Mouse (Mus musculus) central nervous system, embryonic 18 days (tissue): ENCODE results near the gene Edc4. TPM values are rescaled to one million over a fixed set of nuclear protein-coding genes. Genes with fewer than 3 reads are reported as not detected.

Experiments used
- polyA plus RNA-seq: library from polyadenylated mRNA; depleted of rRNA; stranded (reverse); fragments of >200 nt; gene quantifications from 2 replicates; pipeline ENCODE4 v1.2.3, GENCODE M21; 2012; rRNA removed

Gene Edc4
- polyA plus RNA-seq: 62.0 and 67.9 TPM in 2 replicates

DNA sequence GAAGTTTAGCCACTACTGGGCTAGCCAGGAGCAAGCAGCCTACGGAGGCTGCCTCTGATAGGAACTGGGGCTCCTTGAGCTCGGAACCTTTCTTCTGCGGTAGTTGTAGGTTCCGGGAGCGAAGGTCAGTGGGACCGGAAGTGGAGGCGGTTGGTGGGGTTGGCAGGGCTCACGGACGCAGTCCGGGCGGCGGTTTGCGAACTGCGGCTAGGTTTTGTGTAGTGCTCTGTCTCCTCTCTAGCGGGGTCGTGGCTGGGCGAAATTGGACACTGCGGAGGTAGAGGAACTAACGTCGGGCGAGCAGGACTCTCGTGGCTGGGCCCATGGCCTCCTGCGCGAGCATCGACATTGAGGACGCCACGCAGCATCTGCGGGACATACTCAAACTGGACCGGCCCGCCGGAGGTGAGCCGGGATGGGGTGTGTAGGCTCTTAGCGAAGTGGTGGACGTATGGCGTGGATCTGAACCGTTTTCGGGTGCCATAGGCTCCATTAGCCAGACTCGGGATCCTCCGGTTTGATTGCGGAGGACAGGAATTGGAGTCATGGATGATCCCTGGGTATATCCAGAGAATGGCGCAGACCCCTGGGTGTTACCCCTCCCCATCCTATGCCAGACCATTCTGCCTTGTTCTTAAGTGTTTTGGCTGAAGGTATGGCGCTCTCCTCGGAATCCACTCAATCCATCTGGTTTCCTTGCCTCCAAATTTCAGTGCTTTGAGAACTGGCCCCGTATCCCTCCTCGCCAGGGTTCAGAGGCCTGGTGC is at the start of gene Edc4:
Gene Edc4, plus strand, starts transcription at position 128 of the 767 bp plus-strand sequence.

DNA sequence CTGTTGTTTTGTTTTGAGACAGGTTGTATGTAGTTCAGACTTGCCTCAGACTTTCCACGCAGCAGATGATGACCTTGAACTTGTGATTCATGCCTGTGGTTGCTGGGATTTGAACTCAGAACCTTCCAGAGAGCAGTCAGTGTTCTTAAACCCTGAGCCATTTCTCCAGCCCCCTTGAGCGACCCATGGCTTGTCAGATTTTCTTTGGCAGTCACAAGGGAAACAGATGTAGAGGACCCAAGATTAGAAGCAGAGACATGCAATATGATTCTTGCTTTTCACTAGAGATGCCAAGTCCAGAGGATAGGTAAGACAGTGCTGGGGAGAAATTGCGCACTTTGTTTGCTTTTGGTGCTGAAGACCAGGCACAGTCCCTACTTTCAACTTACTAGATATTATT is 27.5 kb upstream of the Edc4 start, which contains the start of gene Cenpt:
Gene Cenpt, minus strand, starts transcription at position 101 of the 400 bp plus-strand sequence.

DNA sequence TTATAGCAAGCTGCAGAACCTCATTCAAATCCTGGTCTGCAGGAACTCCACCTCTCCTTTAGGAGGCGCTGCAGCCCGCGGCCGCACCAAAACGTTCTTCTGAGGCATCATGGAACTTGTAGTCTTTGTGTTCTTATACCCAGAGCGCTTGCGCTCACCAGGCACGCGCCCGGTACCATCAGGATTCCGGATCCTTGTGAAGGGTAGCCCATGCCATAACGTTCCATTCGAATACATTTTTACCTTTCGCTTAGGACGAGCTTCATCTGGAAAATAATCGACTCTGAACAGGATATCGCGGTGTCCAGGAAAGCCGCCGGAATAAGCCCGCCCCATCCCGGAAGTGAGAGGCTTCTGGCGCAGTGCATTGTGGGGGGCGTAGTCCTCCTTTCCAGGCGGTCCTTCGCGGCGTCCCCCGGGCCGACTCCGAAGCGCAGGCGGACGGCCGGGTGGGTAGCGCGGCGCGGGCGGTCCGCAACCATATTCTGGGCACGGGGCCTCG is 25.9 kb upstream of the Edc4 start, which contains the start of gene Thap11:
Gene Thap11, plus strand, starts transcription at position 418 of the 502 bp plus-strand sequence.

DNA sequence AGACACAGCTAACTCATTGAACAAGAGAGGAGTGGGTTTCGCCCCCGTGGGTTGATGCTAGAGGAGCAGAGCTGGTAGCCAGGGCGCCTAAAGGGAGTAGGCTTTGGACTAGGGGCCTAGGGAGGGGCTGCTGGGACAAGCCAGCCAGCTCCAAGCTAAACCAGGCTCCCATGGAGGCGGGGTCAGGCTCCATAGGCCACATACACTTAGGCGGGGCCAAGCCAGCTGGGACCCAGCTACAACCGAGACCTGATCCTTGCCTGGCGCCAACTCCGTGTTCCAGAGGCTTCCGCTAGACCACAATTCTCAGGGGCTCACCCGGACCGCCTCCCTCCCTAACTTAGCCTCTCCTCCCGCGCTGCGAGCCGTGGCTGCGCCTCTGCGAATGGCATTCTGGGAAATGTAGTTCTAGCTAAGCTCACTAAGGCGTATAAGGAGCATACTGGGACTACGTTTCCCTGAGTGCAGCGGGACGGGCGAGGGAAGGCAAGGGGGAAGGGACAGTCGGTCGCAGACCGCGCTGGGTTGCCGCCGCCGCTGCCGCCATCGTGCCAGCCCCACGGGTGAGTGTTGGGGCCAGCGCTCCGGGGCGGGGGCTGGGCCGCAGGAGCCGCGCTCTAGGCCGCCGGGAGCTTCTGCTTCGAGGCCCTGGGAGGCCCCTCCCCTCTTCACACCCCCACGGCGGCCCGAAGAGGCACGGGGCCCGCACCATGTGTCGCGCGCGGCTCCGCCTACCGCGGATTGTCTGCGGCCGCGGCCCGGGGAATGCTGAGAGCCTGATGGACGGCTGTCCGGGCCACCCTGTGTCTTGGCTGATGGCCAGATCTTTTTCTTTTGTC is 20.3 kb upstream of the Edc4 start, which contains the start of gene Nutf2:
Gene Nutf2, plus strand, starts transcription at position 438 of the 839 bp plus-strand sequence.

DNA sequence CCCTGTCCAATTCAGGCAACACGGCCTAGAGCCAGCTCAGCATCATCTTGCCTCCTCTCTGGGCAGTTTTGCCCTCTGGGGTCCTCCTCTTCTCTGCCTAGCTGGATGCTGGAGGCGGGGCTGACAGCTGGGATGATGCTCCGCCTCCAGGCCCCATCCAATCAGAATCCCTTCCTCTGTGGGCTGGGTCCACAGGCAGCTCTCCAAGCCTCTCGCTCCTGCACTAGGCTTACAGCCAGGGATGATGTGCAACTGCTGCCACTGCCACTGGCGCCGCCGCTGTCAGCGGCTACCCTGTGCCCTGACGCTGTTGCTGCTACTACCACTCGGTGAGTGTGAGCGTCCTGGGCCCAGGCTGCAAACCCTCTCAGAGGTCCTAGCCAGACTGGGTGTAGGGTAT is 12.7 kb downstream of the Edc4 start, which contains the start of gene Nrn1l:
Gene Nrn1l, plus strand, starts transcription at position 229 of the 400 bp plus-strand sequence.

DNA sequence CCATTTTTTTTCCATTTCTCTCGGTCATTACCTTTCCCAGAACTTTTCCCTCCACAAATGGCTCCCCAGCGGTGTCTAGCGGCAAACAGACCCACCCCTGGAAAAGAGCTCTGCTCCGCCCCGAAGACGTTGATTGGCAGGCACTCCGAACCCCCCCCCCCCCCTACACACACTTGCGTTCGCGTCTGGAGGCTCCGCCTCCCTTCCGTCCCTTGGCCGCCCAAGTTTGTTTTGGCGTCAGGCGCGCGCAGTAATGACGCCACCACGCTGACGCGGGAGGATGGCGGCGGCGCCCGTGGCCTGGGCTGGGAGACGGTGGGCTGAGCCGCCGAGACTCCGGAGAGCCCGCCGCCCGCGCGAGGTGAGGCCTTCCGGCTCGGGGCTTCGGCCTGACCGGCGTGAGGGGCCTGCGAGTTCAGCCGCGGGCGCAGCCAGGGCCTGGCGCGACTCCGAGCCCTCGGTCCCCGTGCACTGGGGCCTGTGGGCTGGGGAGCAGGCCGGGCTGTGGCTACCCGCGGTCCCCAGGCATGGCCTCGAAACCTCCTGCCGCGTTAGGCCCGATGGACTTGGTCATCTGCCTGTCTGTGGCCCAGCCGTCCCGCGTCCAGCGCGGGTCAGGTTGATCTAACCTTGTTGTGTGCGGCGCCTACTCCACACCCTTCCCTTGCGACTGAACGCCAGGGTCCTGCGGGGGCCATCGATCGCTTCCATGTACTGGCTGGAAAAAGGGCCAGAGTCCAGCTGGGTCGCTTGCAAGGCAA is 19.7 kb downstream of the Edc4 start, which contains the start of gene Pskh1:
Gene Pskh1, plus strand, starts transcription at position 262 of the 761 bp plus-strand sequence.

DNA sequence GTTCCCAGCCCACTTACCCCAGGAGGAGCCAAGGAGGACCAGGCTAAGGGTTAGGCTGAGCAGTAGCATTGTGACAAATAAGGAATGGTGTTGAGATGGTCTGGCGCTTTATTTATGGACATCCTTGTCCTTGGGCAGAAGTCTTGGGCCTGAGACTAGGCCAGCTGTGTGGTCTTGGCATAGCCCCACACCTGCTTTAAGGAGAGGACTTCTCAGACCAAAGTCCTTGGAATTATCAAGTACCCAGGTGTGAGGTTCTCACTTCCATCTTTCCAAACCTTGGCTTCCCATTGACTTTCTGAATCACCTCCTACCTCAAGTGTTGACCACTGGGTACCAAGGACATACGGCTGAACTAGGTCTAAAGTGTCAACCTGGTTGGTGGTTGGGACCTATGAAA is 53.1 kb downstream of the Edc4 start, which contains the start of gene Ctrl:
Gene Ctrl, minus strand, starts transcription at position 101 of the 400 bp plus-strand sequence.

DNA sequence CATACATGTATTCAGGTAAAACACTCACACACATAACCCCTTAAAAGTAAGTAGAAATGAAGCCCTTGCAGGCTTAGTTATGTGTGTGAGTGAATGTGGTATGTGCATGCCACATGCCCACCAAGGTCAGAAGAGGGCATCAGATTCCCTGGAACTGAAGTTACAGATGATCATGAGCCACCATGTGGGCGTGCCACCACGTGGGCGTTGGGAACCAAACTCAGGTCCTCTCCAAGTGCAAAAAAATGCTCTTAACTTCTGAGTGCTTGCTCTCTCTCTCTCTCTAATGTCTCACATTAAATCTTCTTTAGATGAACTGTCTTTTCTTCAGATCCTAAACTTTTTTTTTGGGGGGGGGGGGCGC is 57.6 kb downstream of the Edc4 start, which contains the start of gene Psmb10:
Gene Psmb10, minus strand, starts transcription at position 139 of the 364 bp plus-strand sequence.

DNA sequence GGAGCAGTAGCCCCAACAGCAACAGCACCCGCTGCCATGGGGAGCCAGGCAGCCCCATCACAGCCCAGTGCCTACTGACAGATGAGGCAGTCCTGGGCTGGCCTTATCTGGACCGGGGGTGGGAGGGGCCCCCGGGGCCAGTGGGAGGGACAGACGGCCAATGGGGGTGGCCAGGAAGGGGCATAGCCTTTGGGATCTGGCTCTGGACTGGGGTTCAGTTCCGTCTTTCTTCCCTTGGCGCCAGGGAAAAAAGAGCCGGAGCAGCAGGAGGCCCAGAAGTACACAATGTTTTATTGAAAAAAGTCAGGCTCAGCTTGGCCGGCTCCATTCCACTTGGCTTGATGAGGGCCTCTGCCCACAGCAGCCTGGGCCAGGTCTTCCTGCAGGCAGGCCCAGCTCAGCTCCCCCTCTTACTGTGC is 62.6 kb downstream of the Edc4 start, which contains the start of gene Lcat:
Gene Lcat, minus strand, starts transcription at position 62 of the 419 bp plus-strand sequence.

Other genes starting within 250 kb of the Edc4 start
- gene Ctcf, start 244.3 kb upstream of the Edc4 start, polyA plus RNA-seq: 38.3 and 40.0 TPM in 2 replicates
- 0.79 and 0.87 TPM in 2 replicates for gene Agrp, start 243.5 kb upstream of the Edc4 start, polyA plus RNA-seq
- 21.1 TPM in 2 replicates for gene Carmil2, start 194.6 kb upstream of the Edc4 start, polyA plus RNA-seq
- gene Acd, start 179.8 kb upstream of the Edc4 start, polyA plus RNA-seq: 53.7 and 57.3 TPM in 2 replicates
- gene Pard6a, start 179.7 kb upstream of the Edc4 start, polyA plus RNA-seq: 50.9 and 51.0 TPM in 2 replicates
- gene 4933405L10Rik, start 173.2 kb upstream of the Edc4 start, polyA plus RNA-seq: 0.12 and 0.31 TPM in 2 replicates
- gene Enkd1, start 172.7 kb upstream of the Edc4 start, polyA plus RNA-seq: 22.4 and 25.1 TPM in 2 replicates
- 51.6 and 57.3 TPM in 2 replicates for gene Gfod2, start 122.2 kb upstream of the Edc4 start, polyA plus RNA-seq
- gene Ranbp10, start 53.5 kb upstream of the Edc4 start, polyA plus RNA-seq: 28.2 and 30.4 TPM in 2 replicates
- gene Tsnaxip1, start 53.1 kb upstream of the Edc4 start, polyA plus RNA-seq: 0.36 and 0.80 TPM in 2 replicates
- 81.1 and 83.5 TPM in 2 replicates for gene Cenpt, start 27.6 kb upstream of the Edc4 start, polyA plus RNA-seq
- gene Thap11, start 25.7 kb upstream of the Edc4 start, polyA plus RNA-seq: 59.8 and 61.2 TPM in 2 replicates
- 148 and 151 TPM in 2 replicates for gene Nutf2, start 20.3 kb upstream of the Edc4 start, polyA plus RNA-seq
- gene Nrn1l, start 12.7 kb downstream of the Edc4 start, polyA plus RNA-seq: 1.1 and 1.2 TPM in 2 replicates
- 14.1 and 14.4 TPM in 2 replicates for gene Pskh1, start 19.6 kb downstream of the Edc4 start, polyA plus RNA-seq
- 8.4 and 9.0 TPM in 2 replicates for gene Ctrl, start 53.0 kb downstream of the Edc4 start, polyA plus RNA-seq
- gene Psmb10, start 57.6 kb downstream of the Edc4 start, polyA plus RNA-seq: 70.5 and 78.9 TPM in 2 replicates
- 4.7 and 6.6 TPM in 2 replicates for gene Lcat, start 62.5 kb downstream of the Edc4 start, polyA plus RNA-seq
- 18.2 and 18.9 TPM in 2 replicates for gene Slc12a4, start 85.2 kb downstream of the Edc4 start, polyA plus RNA-seq
- gene Dpep3, start 98.5 kb downstream of the Edc4 start, polyA plus RNA-seq: not detected in 2 replicates
- 29.5 and 29.7 TPM in 2 replicates for gene Dus2, start 110.5 kb downstream of the Edc4 start, polyA plus RNA-seq
- gene Dpep2nb, start 125.1 kb downstream of the Edc4 start, polyA plus RNA-seq: not detected in 2 replicates
- gene Ddx28, start 131.0 kb downstream of the Edc4 start, polyA plus RNA-seq: 13.8 and 13.9 TPM in 2 replicates
- gene Nfatc3, start 178.0 kb downstream of the Edc4 start, polyA plus RNA-seq: 7.8 and 8.4 TPM in 2 replicates